Mouse (Mus musculus): ENCODE results near the gene Itgb1bp1. TPM values are rescaled to one million over a fixed set of nuclear protein-coding genes. Genes with fewer than 3 reads are reported as not detected.

Itgb1bp1 gene
- polyA plus RNA-seq, 1 experiment: 47.8 TPM

GRCm38 (mm10) chr12:21330961-21331576 lies 45.0 kb upstream of the Itgb1bp1 start:
- peaks cover 49% of the 10 kb centered on the region for H3K36me3 ChIP-seq (ENCODE audit: control insufficient read depth, insufficient read depth)

GRCm38 (mm10) chr12:21329661-21330400 lies 43.7 kb upstream of the Itgb1bp1 start:
- TF ChIP-seq MYOG (IDR thresholded peaks at IDR 0.05; ENCODE audit: control insufficient read depth, extremely low read depth, insufficient read length) (no peak), CTCF (IDR thresholded peaks at IDR 0.05; ENCODE audit: control insufficient read depth, insufficient read depth, insufficient read length) (no peak), CEBPB (IDR thresholded peaks at IDR 0.05; ENCODE audit: low read depth) (no peak), FOSL1 (IDR thresholded peaks at IDR 0.05; ENCODE audit: insufficient read depth, low read length, poor library complexity, severe bottlenecking) (no peak)
- Histone ChIP-seq H3K27me3 (ENCODE audit: control insufficient read depth, insufficient read depth, insufficient read length) (no peaks in the 10 kb centered on the region), H3ac (ENCODE audit: control insufficient read depth, insufficient read length, low read depth) (no peak overlapping the region), H3K36me3 (ENCODE audit: control insufficient read depth, insufficient read depth) (peaks cover 49% of the 10 kb centered on the region), H3K79me3 (ENCODE audit: low read depth) (no peaks in the 10 kb centered on the region), H3K79me2 (ENCODE audit: control insufficient read depth, insufficient read depth) (no peaks in the 10 kb centered on the region), H3K4me3 (ENCODE audit: insufficient read depth, poor library complexity, severe bottlenecking) (no peak overlapping the region)

More at GRCm38 (mm10) chr12:21330961-21331576, 45.0 kb upstream of the Itgb1bp1 start:
- no peak for TF ChIP-seq MYOG (IDR thresholded peaks at IDR 0.05; ENCODE audit: control insufficient read depth, extremely low read depth, insufficient read length)
- TF ChIP-seq CTCF (IDR thresholded peaks at IDR 0.05; ENCODE audit: control insufficient read depth, insufficient read depth, insufficient read length): no peak
- no peak for TF ChIP-seq FOSL1 (IDR thresholded peaks at IDR 0.05; ENCODE audit: insufficient read depth, low read length, poor library complexity, severe bottlenecking)
- no peak for TF ChIP-seq USF1 (IDR thresholded peaks at IDR 0.05; ENCODE audit: low read depth)
- TF ChIP-seq MAX (IDR thresholded peaks at IDR 0.05): no peak
- no peak for TF ChIP-seq MYOD1 (IDR thresholded peaks at IDR 0.05; ENCODE audit: control insufficient read depth, insufficient read length, low read depth)
- TF ChIP-seq CEBPB (IDR thresholded peaks at IDR 0.05; ENCODE audit: low read depth): no peak
- Histone ChIP-seq H3K79me2 (ENCODE audit: control insufficient read depth, insufficient read depth) (no peaks in the 10 kb centered on the region), H3K27me3 (ENCODE audit: control insufficient read depth, insufficient read depth, insufficient read length) (no peaks in the 10 kb centered on the region), H3ac (ENCODE audit: control insufficient read depth, insufficient read length, low read depth) (no peak overlapping the region), H3K4me3 (ENCODE audit: insufficient read depth, poor library complexity, severe bottlenecking) (no peak overlapping the region), H3K79me3 (ENCODE audit: low read depth) (no peaks in the 10 kb centered on the region)

- H3K79me3 ChIP-seq (ENCODE audit: low read depth): no peaks in the 10 kb centered on the region
Measured at GRCm38 (mm10) chr12:21326325-21326724, 40.2 kb upstream of the Itgb1bp1 start.

GRCm38 (mm10) chr12:21325266-21325665 lies 39.2 kb upstream of the Itgb1bp1 start:
- peaks cover 35% of the 10 kb centered on the region for H3K36me3 ChIP-seq (ENCODE audit: control insufficient read depth, insufficient read depth)

More at GRCm38 (mm10) chr12:21326325-21326724, 40.2 kb upstream of the Itgb1bp1 start:
- TF ChIP-seq MYOD1 (IDR thresholded peaks at IDR 0.05; ENCODE audit: control insufficient read depth, insufficient read length, low read depth) (no peak), USF1 (IDR thresholded peaks at IDR 0.05; ENCODE audit: low read depth) (no peak), FOSL1 (IDR thresholded peaks at IDR 0.05; ENCODE audit: insufficient read depth, low read length, poor library complexity, severe bottlenecking) (no peak), CEBPB (IDR thresholded peaks at IDR 0.05; ENCODE audit: low read depth) (no peak), MYOG (IDR thresholded peaks at IDR 0.05; ENCODE audit: control insufficient read depth, extremely low read depth, insufficient read length) (no peak), CTCF (IDR thresholded peaks at IDR 0.05; ENCODE audit: control insufficient read depth, insufficient read depth, insufficient read length) (no peak), MAX (IDR thresholded peaks at IDR 0.05) (no peak)
- Histone ChIP-seq H3ac (ENCODE audit: control insufficient read depth, insufficient read length, low read depth) (no peak overlapping the region), H3K79me2 (ENCODE audit: control insufficient read depth, insufficient read depth) (no peaks in the 10 kb centered on the region), H3K27me3 (ENCODE audit: control insufficient read depth, insufficient read depth, insufficient read length) (no peaks in the 10 kb centered on the region), H3K4me3 (ENCODE audit: insufficient read depth, poor library complexity, severe bottlenecking) (no peak overlapping the region), H3K36me3 (ENCODE audit: control insufficient read depth, insufficient read depth) (peaks cover 35% of the 10 kb centered on the region)

GRCm38 (mm10) chr12:21324101-21324500 lies 38.0 kb upstream of the Itgb1bp1 start:
- Histone ChIP-seq H3K79me3 (ENCODE audit: low read depth) (no peaks in the 10 kb centered on the region), H3K27me3 (ENCODE audit: control insufficient read depth, insufficient read depth, insufficient read length) (no peaks in the 10 kb centered on the region), H3ac (ENCODE audit: control insufficient read depth, insufficient read length, low read depth) (no peak overlapping the region), H3K36me3 (ENCODE audit: control insufficient read depth, insufficient read depth) (peaks cover 27% of the 10 kb centered on the region), H3K4me3 (ENCODE audit: insufficient read depth, poor library complexity, severe bottlenecking) (no peak overlapping the region), H3K79me2 (ENCODE audit: control insufficient read depth, insufficient read depth) (no peaks in the 10 kb centered on the region)
- TF ChIP-seq CEBPB (IDR thresholded peaks at IDR 0.05; ENCODE audit: low read depth): no peak
- no peak for TF ChIP-seq FOSL1 (IDR thresholded peaks at IDR 0.05; ENCODE audit: insufficient read depth, low read length, poor library complexity, severe bottlenecking)
- no peak for TF ChIP-seq MYOG (IDR thresholded peaks at IDR 0.05; ENCODE audit: control insufficient read depth, extremely low read depth, insufficient read length)
- TF ChIP-seq MYOD1 (IDR thresholded peaks at IDR 0.05; ENCODE audit: control insufficient read depth, insufficient read length, low read depth): no peak
- no peak for TF ChIP-seq USF1 (IDR thresholded peaks at IDR 0.05; ENCODE audit: low read depth)
- TF ChIP-seq MAX (IDR thresholded peaks at IDR 0.05): no peak
- TF ChIP-seq CTCF (IDR thresholded peaks at IDR 0.05; ENCODE audit: control insufficient read depth, insufficient read depth, insufficient read length): no peak

More at GRCm38 (mm10) chr12:21325266-21325665, 39.2 kb upstream of the Itgb1bp1 start:
- no peaks in the 10 kb centered on the region for H3K79me3 ChIP-seq (ENCODE audit: low read depth)
- no peak overlapping the region for H3K4me3 ChIP-seq (ENCODE audit: insufficient read depth, poor library complexity, severe bottlenecking)
- no peak overlapping the region for H3ac ChIP-seq (ENCODE audit: control insufficient read depth, insufficient read length, low read depth)
- no peaks in the 10 kb centered on the region for H3K27me3 ChIP-seq (ENCODE audit: control insufficient read depth, insufficient read depth, insufficient read length)
- no peak for TF ChIP-seq MAX (IDR thresholded peaks at IDR 0.05)
- no peak for TF ChIP-seq USF1 (IDR thresholded peaks at IDR 0.05; ENCODE audit: low read depth)
- TF ChIP-seq MYOD1 (IDR thresholded peaks at IDR 0.05; ENCODE audit: control insufficient read depth, insufficient read length, low read depth): no peak
- H3K79me2 ChIP-seq (ENCODE audit: control insufficient read depth, insufficient read depth): no peaks in the 10 kb centered on the region

Measured in C2C12 (cell line).